Mouse (Mus musculus) embryonic facial prominence, embryonic 13.5 days (tissue): ENCODE data around the gene Fgf23. TPM values are rescaled to one million over a fixed set of nuclear protein-coding genes. Genes with fewer than 3 reads are reported as not detected.

ENCODE experiments used
- ATAC-seq: fragments of 200-750 bp; cut with Nextera tagmentation; 2 replicates; pipeline ENCODE4 v1.8.0; 2017; ENCODE audit warnings: low read depth; ENCODE audit not compliant: insufficient number of reproducible peaks, insufficient read depth, low FRiP score, low TSS enrichment
- H3K27ac ChIP-seq: fragments of 300-500 bp; sonication (generic); 2 replicates; pipeline ENCODE4 v1.5.1; 2015; ENCODE audit warnings: moderate library complexity, mild to moderate bottlenecking, inconsistent platforms
- H3K27me3 ChIP-seq: fragments of 300-500 bp; sonication (generic); 2 replicates; pipeline ENCODE4 v1.6.1; 2015; ENCODE audit warnings: mild to moderate bottlenecking, inconsistent platforms
- H3K36me3 ChIP-seq: fragments of 300-500 bp; sonication (generic); 2 replicates; pipeline ENCODE4 v1.6.1; 2015; ENCODE audit warnings: mild to moderate bottlenecking, inconsistent platforms
- H3K4me1 ChIP-seq: fragments of 300-500 bp; sonication (generic); 2 replicates; pipeline ENCODE4 v1.6.1; 2015; ENCODE audit warnings: inconsistent platforms
- H3K4me2 ChIP-seq: fragments of 300-500 bp; sonication (generic); 2 replicates; pipeline ENCODE4 v1.6.1; 2015; ENCODE audit warnings: moderate library complexity, mild to moderate bottlenecking, inconsistent platforms
- H3K4me3 ChIP-seq: fragments of 300-500 bp; sonication (generic); 2 replicates; pipeline ENCODE4 v1.5.1; 2015; ENCODE audit warnings: mild to moderate bottlenecking, inconsistent platforms
- H3K9ac ChIP-seq: fragments of 300-500 bp; sonication (generic); 2 replicates; pipeline ENCODE4 v1.6.1; 2015; ENCODE audit warnings: mild to moderate bottlenecking, inconsistent platforms
- H3K9me3 ChIP-seq: fragments of 300-500 bp; sonication (generic); 2 replicates; pipeline ENCODE4 v1.6.1; 2016; ENCODE audit warnings: inconsistent platforms
- WGBS: fragments of 180-500 bp; shearing (Covaris S2); methylation state at CpG from one replicate; pipeline ENCODE4 v1.1.7; 2015; ENCODE audit warnings: mixed read lengths; 5-methylcytosine and 5-hydroxymethylcytosine counted together
- polyA plus RNA-seq: library from polyadenylated mRNA; unstranded; fragments of >200 nt; fragmentation: Nextera tagmentation; extraction: Ambion mirVana; gene quantifications from 2 replicates; pipeline ENCODE4 v1.2.1, GENCODE M21; 2015

Gene Fgf23
- polyA plus RNA-seq, 1 experiment from 2014 or later: 0.30 TPM

- Histone ChIP-seq H3K9ac (no peak overlapping the region), H3K4me2 (no peak overlapping the region), H3K27ac (no peak overlapping the region), H3K27me3 (no peaks in the 10 kb centered on the region), H3K4me3 (no peak overlapping the region), H3K9me3 (no peaks in the 10 kb centered on the region), H3K4me1 (no peaks in the 10 kb centered on the region), H3K36me3 (peaks cover 17% of the 10 kb centered on the region)
- ATAC-seq: no peak
- WGBS: 79% methylated on average over 4 of the region's 4 CpGs
These were observed 49.6 kb downstream of the Fgf23 start for GRCm38 (mm10) chr6:127122221-127122806.

DNA sequence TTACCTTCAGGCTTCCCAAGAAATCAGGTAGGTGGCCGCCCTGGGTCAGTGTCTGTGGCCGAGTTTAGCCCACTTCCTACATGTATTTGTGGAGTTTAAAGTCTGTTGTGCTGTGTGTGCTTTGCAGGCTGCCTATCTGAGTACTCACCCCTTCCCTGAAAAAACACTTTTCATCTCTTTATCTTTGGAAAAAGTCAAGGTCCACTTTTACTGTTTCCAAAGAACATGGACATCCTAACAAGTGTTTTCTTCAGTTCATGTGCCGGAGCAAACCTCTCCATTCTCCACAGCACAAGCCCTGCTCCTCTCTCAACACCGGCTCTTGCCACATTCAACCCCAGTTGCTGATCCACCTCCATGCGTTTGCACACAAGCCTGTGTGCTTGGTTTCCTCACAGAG, 50.3 kb downstream of the Fgf23 start:
- Histone ChIP-seq H3K27ac (no peak overlapping the region), H3K9me3 (no peaks in the 10 kb centered on the region), H3K4me1 (no peaks in the 10 kb centered on the region), H3K4me3 (no peak overlapping the region), H3K27me3 (no peaks in the 10 kb centered on the region), H3K4me2 (no peak overlapping the region), H3K36me3 (peaks cover 24% of the 10 kb centered on the region), H3K9ac (no peak overlapping the region)
- ATAC-seq: no peak
- WGBS: 85% methylated on average over 5 of the region's 5 CpGs

DNA sequence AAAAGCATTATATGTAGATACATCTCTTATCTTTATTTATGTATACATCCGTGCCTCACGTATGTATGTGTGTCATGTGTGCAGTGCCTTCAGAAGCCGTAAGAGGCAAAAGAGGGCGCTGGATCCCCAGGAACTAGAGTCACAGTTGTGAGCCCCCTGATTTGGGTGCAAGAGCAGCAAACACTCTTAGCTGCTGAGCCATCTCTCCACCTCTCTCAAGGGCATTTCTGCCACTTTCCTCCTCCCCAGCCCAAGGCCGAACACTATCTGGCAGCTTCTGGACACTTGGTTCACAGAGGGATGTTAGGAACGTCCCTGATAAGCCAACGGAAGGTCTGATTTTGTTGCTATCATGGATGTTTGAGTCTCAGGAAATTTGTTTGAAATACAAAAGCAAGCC, 50.8 kb downstream of the Fgf23 start:
- WGBS: 86% methylated on average over 7 of the region's 7 CpGs

GRCm38 (mm10) chr6:127129659-127130058, 57.0 kb downstream of the Fgf23 start:
- no peak for ATAC-seq
- Histone ChIP-seq H3K4me1 (no peaks in the 10 kb centered on the region), H3K9ac (no peak overlapping the region), H3K4me2 (no peak overlapping the region), H3K27ac (no peak overlapping the region), H3K9me3 (no peaks in the 10 kb centered on the region), H3K4me3 (no peak overlapping the region), H3K36me3 (peaks cover 87% of the 10 kb centered on the region), H3K27me3 (no peaks in the 10 kb centered on the region)
- WGBS: 92% methylated on average over 14 of the region's 14 CpGs

More for the DNA sequence above, 50.8 kb downstream of the Fgf23 start:
- Histone ChIP-seq H3K27ac (no peak overlapping the region), H3K4me2 (no peak overlapping the region), H3K9ac (no peak overlapping the region), H3K4me1 (no peaks in the 10 kb centered on the region), H3K36me3 (peaks cover 29% of the 10 kb centered on the region), H3K4me3 (no peak overlapping the region), H3K27me3 (no peaks in the 10 kb centered on the region), H3K9me3 (no peaks in the 10 kb centered on the region)
- ATAC-seq: no peak

DNA sequence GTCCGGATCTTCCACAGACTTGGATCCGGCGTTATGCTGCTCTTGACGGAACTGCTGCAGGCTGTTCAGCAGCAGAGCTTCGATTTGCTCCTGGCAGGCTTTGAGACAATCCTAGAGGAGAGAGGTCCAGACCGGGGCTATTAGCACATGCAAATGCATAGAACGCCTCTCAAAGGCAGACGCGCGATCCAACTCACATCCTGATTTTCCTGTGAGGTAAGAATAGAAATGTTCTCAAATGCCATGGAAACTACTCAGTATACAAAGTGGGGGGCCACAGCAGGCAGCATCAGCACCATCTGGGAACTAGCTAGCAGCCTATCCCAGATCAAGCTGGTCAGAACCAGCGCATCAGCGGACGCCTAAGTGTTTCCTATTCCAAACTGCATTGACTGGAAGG, 57.7 kb downstream of the Fgf23 start:
- no peak overlapping the region for H3K4me2 ChIP-seq
- no peak overlapping the region for H3K4me3 ChIP-seq
- no peaks in the 10 kb centered on the region for H3K27me3 ChIP-seq
- no peak for ATAC-seq
- H3K27ac ChIP-seq: no peak overlapping the region
- H3K9me3 ChIP-seq: no peaks in the 10 kb centered on the region
- no peak overlapping the region for H3K9ac ChIP-seq
- no peaks in the 10 kb centered on the region for H3K4me1 ChIP-seq
- peaks cover 94% of the 10 kb centered on the region for H3K36me3 ChIP-seq
- WGBS: 77% methylated on average over 13 of the region's 13 CpGs

Other genes with a start within 250 kb of the Fgf23 start
- gene Ndufa9, start 223.8 kb upstream of the Fgf23 start, polyA plus RNA-seq: 171 and 187 TPM in 2 replicates
- not detected in 2 replicates for gene Akap3, start 219.8 kb upstream of the Fgf23 start, polyA plus RNA-seq
- gene Dyrk4, start 151.1 kb upstream of the Fgf23 start, polyA plus RNA-seq: 0.10 and 0.36 TPM in 2 replicates
- 52.7 and 60.5 TPM in 2 replicates for gene Rad51ap1, start 133.3 kb upstream of the Fgf23 start, polyA plus RNA-seq
- 17.2 and 17.8 TPM in 2 replicates for gene D6Wsu163e, start 132.9 kb upstream of the Fgf23 start, polyA plus RNA-seq
- 0.07 and 0.08 TPM in 2 replicates for gene Fgf6, start 57.3 kb upstream of the Fgf23 start, polyA plus RNA-seq
- 2.1 and 4.3 TPM in 2 replicates for gene Tigar, start 36.7 kb downstream of the Fgf23 start, polyA plus RNA-seq
- gene Ccnd2, start 79.3 kb downstream of the Fgf23 start, polyA plus RNA-seq: 1,075 and 1,213 TPM in 2 replicates